Mouse (Mus musculus): ENCODE data around the gene Itgb4. TPM values are rescaled to one million over a fixed set of nuclear protein-coding genes. Genes with fewer than 3 reads are reported as not detected.

The Itgb4 gene
- polyA plus RNA-seq (2012) = 0.01 TPM in 1 of 2 replicates, not detected in the other

DNA sequence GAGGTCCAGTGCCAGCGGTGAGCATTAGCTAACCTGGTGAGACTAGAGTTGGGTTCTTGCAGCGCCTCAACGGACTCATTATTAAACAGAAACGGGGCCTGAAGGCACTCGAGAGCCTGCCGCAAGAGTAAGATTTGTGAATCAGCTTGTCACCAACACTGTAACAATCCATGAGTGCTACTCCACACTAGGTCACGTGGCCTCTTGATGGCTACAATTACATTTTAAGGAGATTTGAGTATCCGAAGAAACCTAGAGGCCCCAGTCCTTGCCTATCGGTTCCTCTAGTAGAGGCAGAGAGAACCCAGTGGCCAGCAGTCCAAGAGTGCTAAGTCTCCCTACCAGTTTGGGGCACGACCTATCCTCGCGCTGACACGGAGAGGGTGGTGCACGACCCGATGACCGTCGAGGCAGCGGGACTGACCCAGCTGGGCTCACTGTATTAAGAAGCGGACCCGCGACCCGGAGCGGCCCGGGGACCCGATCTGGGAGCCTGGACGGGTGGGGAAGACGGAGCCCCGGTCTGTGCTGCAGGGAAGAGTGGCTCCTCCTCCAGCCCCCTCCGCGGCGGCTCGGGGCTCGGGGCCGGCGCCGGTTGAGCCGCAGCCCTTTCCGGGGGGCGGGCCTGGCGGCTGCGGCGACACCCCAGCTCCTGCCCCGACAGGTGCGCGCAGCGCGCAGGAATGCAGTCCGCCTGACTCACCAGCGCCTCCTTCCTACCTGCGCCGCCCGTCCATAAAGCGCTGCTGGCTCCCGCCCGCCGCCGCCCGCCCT, at the start of gene Itgb4:
TSS of gene Itgb4 (plus strand) at position 401 of the 774 bp plus-strand sequence.
- Histone ChIP-seq H3K9me3 (ENCODE audit: control insufficient read depth, low read length) (no peaks in the 10 kb centered on the region), H3K4me3 (replicated peaks) (peak within 1 kb of the TSS; percentile 14), H3K36me3 (ENCODE audit: control insufficient read depth) (no peaks in the 10 kb centered on the region), H3K27me3 (ENCODE audit: control insufficient read depth) (peaks cover 63% of the 10 kb centered on the region), H3K4me1 (ENCODE audit: control insufficient read depth) (peaks cover 4% of the 10 kb centered on the region; the same call in 1 of the 2 replicates)
- no peak for TF ChIP-seq GATA1 (IDR thresholded peaks at IDR 0.05; ENCODE audit: low read length)
- TF ChIP-seq TAL1 (IDR thresholded peaks at IDR 0.05; ENCODE audit: low read length) = no peak

DNA sequence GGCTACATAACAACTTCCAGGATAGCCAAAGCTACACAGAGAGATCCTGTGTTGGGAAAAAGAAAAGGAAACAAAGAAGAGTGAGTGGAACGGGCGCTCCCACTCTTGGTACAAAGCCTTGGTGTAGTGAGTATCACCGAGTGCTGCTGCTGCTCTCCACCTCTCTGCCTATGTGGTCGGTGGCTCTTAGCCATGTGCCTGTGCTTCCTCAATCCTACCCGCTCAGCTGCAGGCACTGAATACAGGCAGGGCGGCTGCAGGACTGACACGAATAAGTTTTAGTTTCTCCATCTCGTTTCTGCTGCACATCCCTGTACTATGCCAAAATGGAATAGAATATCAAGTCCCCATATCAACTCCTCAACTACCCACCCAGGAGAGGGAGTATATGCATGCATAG, 45.5 kb upstream of the Itgb4 start:
- TF ChIP-seq GATA1 (IDR thresholded peaks at IDR 0.05; ENCODE audit: low read length) = no peak
- TF ChIP-seq TAL1 (IDR thresholded peaks at IDR 0.05; ENCODE audit: low read length) = no peak
- Histone ChIP-seq H3K9me3 (ENCODE audit: control insufficient read depth, low read length) (no peaks in the 10 kb centered on the region), H3K36me3 (ENCODE audit: control insufficient read depth) (peaks cover 49% of the 10 kb centered on the region), H3K27me3 (ENCODE audit: control insufficient read depth) (no peaks in the 10 kb centered on the region), H3K4me3 (replicated peaks) (no peak overlapping the region), H3K4me1 (ENCODE audit: control insufficient read depth) (peaks cover 29% of the 10 kb centered on the region)

DNA sequence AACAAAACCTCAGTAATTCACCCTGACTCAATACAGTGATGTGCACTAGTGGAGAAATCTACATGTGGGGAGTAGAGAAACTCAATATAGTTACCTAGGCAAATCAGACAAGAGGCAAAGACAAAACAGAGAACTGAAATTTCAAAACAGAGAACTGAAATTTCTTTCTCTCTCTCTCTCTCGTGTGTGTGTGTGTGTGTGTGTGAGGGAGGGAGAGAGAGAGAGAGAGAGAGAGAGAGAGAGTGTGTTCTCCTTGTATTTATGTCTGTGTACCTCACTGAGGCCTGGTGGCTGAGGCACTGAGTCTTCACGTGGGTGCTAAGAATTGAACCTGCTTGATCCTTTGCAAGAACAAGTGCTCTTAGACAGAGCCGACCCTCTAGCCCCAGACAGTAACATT, 44.7 kb upstream of the Itgb4 start:
- Histone ChIP-seq H3K4me1 (ENCODE audit: control insufficient read depth) (peaks cover 37% of the 10 kb centered on the region), H3K36me3 (ENCODE audit: control insufficient read depth) (peaks cover 45% of the 10 kb centered on the region), H3K27me3 (ENCODE audit: control insufficient read depth) (no peaks in the 10 kb centered on the region), H3K9me3 (ENCODE audit: control insufficient read depth, low read length) (no peaks in the 10 kb centered on the region), H3K4me3 (replicated peaks) (no peak overlapping the region)
- no peak for TF ChIP-seq GATA1 (IDR thresholded peaks at IDR 0.05; ENCODE audit: low read length)
- TF ChIP-seq TAL1 (IDR thresholded peaks at IDR 0.05; ENCODE audit: low read length) = no peak

DNA sequence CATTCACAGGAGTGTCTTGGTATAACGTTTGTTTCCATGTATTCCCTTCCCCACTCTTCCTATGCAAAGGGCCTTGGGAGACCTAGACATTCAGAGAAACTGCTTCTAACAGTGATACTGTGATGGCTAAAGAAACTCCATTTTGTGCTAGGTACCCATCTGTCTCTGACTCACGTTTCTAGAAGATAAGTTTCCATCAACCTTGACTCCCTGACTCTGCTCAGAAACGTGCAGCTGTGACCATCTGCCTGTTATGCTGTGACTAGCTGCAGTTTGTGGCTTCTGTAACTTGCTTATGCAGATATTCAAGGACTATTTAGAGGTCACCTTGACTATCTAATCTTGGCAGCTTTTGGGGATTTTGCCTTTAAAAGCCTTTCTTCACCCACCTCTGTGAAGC, 43.3 kb upstream of the Itgb4 start:
- Histone ChIP-seq H3K4me3 (replicated peaks) (peak overlapping the region; percentile 1), H3K36me3 (ENCODE audit: control insufficient read depth) (peaks cover 50% of the 10 kb centered on the region), H3K27me3 (ENCODE audit: control insufficient read depth) (no peaks in the 10 kb centered on the region), H3K4me1 (ENCODE audit: control insufficient read depth) (peaks cover 41% of the 10 kb centered on the region), H3K9me3 (ENCODE audit: control insufficient read depth, low read length) (no peaks in the 10 kb centered on the region)
- TF ChIP-seq TAL1 (IDR thresholded peaks at IDR 0.05; ENCODE audit: low read length) (no peak), GATA1 (IDR thresholded peaks at IDR 0.05; ENCODE audit: low read length) (no peak)

DNA sequence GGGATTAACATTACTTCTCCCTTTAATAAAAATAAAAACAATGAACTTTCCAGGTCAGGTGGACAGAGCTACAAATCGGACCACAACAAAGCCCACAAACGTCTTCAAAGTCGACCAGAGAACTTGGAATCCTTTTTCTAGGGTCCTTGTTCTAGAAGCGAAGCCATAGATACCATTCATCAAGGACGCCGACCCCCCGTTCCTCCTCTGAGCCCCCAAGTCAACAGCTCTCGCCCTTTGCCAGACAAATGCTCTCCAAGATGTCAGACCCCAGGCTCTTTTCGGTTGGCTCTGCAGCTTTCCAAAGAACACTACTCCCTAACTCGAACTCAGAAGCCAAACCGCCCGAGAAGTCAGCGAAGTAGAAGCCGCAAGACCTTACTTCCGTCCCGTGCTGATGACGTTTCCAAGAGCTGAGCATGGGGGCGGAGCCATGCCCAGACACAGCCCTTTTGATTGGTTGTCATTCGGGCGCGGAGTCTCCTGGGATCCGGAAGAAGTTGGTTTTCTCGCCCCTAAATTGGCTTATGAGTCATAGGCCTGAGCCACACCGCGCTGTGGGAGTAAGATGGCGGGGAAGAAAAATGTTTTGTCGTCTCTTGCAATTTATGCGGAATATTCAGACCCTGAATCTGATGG, 41.3 kb upstream of the Itgb4 start, which contains the start of the genes Sap30bp and Recql5:
TSS of gene Sap30bp (plus strand) at position 175 of the 639 bp plus-strand sequence.
TSS of gene Recql5 (minus strand) at position 370 of the 639 bp plus-strand sequence.
- TF ChIP-seq GATA1 (IDR thresholded peaks at IDR 0.05; ENCODE audit: low read length) = no peak
- no peak for TF ChIP-seq TAL1 (IDR thresholded peaks at IDR 0.05; ENCODE audit: low read length)

DNA sequence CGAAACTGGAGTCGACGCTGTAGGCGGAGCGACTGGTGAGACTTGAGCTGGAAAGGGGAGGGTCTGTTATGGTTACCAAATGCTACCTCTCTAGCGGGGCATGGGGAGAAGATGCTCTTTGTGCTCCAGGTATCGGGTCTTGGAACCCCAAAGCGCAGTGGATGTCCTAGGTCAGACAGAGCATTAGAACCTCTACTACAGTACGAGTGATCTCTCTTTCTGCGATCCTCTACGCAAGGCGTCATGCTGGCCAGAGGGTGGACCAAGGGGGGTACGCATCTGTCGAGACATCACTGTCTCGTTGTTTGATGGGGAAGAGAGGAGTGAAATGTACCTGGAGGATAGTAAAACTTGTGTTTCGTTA, 40.8 kb upstream of the Itgb4 start:
- Histone ChIP-seq H3K4me1 (ENCODE audit: control insufficient read depth) (peaks cover 41% of the 10 kb centered on the region), H3K36me3 (ENCODE audit: control insufficient read depth) (peaks cover 55% of the 10 kb centered on the region), H3K27me3 (ENCODE audit: control insufficient read depth) (no peaks in the 10 kb centered on the region), H3K4me3 (replicated peaks) (peak overlapping the region; percentile 75), H3K9me3 (ENCODE audit: control insufficient read depth, low read length) (no peaks in the 10 kb centered on the region)
- TF ChIP-seq GATA1 (IDR thresholded peaks at IDR 0.05; ENCODE audit: low read length) (no peak), TAL1 (IDR thresholded peaks at IDR 0.05; ENCODE audit: low read length) (no peak)

More for the DNA sequence above, 41.3 kb upstream of the Itgb4 start, which contains the start of the genes Sap30bp and Recql5:
- peaks cover 55% of the 10 kb centered on the region for H3K36me3 ChIP-seq (ENCODE audit: control insufficient read depth)
- no peaks in the 10 kb centered on the region for H3K27me3 ChIP-seq (ENCODE audit: control insufficient read depth)
- H3K9me3 ChIP-seq (ENCODE audit: control insufficient read depth, low read length) = no peaks in the 10 kb centered on the region
- H3K4me3 ChIP-seq (replicated peaks) = peak within 1 kb of the TSS; percentile 75
- peaks cover 41% of the 10 kb centered on the region for H3K4me1 ChIP-seq (ENCODE audit: control insufficient read depth)

DNA sequence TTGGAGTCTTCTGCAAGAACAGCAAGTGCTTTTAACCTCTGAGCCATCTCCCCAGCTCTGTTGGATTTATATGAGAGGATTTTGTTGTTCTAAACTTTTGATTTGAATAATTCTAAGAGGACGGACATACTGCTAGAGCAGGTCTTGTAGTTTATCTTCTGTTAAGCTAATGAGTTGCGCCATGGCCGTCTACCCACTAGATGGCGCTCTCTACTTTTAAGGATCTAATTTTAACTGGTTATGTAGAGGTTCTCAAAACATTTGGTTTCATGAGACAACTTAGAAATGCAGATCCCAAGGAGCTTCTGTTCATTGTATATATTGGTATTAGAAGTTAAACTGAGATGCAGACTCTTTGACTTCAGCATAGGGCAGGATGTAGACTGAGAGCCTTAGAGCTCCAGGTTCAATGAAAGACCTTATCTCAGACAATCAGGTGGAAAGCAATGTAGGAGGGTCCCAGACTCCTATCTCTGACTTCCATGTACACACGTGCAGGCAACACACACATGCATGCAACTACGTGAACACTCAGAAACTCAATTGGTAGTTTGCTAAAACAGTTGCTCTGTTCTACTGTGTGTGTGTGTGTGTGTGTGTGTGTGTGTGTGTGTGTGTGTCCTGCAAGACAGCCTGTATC, 34.7 kb upstream of the Itgb4 start:
- Histone ChIP-seq H3K36me3 (ENCODE audit: control insufficient read depth) (peaks cover 97% of the 10 kb centered on the region), H3K27me3 (ENCODE audit: control insufficient read depth) (no peaks in the 10 kb centered on the region), H3K4me3 (replicated peaks) (no peak overlapping the region), H3K9me3 (ENCODE audit: control insufficient read depth, low read length) (no peaks in the 10 kb centered on the region), H3K4me1 (ENCODE audit: control insufficient read depth) (peaks cover 13% of the 10 kb centered on the region)
- no peak for TF ChIP-seq TAL1 (IDR thresholded peaks at IDR 0.05; ENCODE audit: low read length)
- TF ChIP-seq GATA1 (IDR thresholded peaks at IDR 0.05; ENCODE audit: low read length) = peak; percentile 55; the same call in 1 of the 2 replicates

DNA sequence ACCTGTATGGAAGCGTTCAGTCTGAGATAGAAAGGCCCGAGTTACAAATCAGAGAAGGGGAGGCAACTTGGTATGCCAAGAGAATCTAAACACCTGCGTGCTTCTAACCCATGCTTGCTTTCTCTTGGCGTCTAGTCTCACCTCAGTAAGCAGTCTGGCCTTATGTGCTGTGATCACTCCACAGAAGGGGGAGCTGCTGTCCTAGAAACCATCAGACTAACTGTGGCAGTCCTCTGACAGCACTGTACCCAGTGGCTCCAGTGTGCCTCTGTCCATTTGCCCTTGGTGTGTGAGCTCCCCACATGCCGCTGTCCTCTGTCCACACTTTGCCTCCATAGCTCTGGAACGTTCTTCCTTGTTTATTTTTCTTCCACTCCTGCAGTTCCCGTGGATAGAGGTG, 32.5 kb upstream of the Itgb4 start:
- Histone ChIP-seq H3K4me1 (ENCODE audit: control insufficient read depth) (peaks cover 11% of the 10 kb centered on the region), H3K27me3 (ENCODE audit: control insufficient read depth) (no peaks in the 10 kb centered on the region), H3K36me3 (ENCODE audit: control insufficient read depth) (peaks cover 97% of the 10 kb centered on the region), H3K4me3 (replicated peaks) (no peak overlapping the region), H3K9me3 (ENCODE audit: control insufficient read depth, low read length) (no peaks in the 10 kb centered on the region)
- TF ChIP-seq GATA1 (IDR thresholded peaks at IDR 0.05; ENCODE audit: low read length) (no peak), TAL1 (IDR thresholded peaks at IDR 0.05; ENCODE audit: low read length) (no peak)

DNA sequence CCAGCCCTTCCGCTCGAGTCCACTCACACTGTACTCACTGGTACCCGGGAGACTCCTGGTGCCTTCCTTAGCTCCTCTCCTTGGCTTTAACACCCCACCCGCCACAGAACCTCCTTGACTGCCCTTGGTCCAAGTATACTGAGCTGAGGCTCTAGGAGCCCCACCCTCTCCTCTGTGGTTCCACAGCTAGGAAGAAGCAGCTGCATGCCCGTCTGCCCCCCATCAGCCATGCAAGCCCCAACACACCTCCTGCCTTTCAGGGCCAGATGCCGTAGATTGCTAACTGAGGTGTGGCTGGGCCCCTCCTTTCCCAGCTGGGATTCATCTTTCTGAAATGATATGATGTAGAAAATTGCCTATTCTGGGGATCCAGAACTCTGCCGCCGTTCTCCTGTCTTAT, 29.3 kb upstream of the Itgb4 start:
- Histone ChIP-seq H3K4me1 (ENCODE audit: control insufficient read depth) (peaks cover 4% of the 10 kb centered on the region), H3K36me3 (ENCODE audit: control insufficient read depth) (peaks cover 97% of the 10 kb centered on the region), H3K9me3 (ENCODE audit: control insufficient read depth, low read length) (no peaks in the 10 kb centered on the region), H3K4me3 (replicated peaks) (no peak overlapping the region), H3K27me3 (ENCODE audit: control insufficient read depth) (no peaks in the 10 kb centered on the region)
- no peak for TF ChIP-seq TAL1 (IDR thresholded peaks at IDR 0.05; ENCODE audit: low read length)
- no peak for TF ChIP-seq GATA1 (IDR thresholded peaks at IDR 0.05; ENCODE audit: low read length)

Measured in erythroblast, embryonic 14.5 days (primary cell).